Mouse (Mus musculus) left cerebral cortex, postnatal 10 days (tissue): ENCODE measurements around the gene Olfr281. TPM values are rescaled to one million over a fixed set of nuclear protein-coding genes. Genes with fewer than 3 reads are reported as not detected.
A peak's percentile ranks its signal among the peaks of the same experiment; 100 is the strongest.

ENCODE experiments used
- DNase-seq, 2 experiments: peaks; one replicate each; pipeline ENCODE4 v3.0.0; 2021 to 2022; ENCODE audit warnings: low spot score in 2 of 2, mixed read lengths in 1 of 2; ENCODE audit errors: extremely low spot score in 1 of 2
- intact Hi-C: fragments of 180-260 bp; cut with DNase I; formaldehyde crosslinking; loops from one replicate; pipeline ENCODE4 v1.15.1; 2025
- total RNA-seq, 2 experiments: library from RNA; stranded (reverse); gene quantifications; 2 replicates each; pipeline ENCODE4 v1.2.3; 2021

The Olfr281 gene
- total RNA-seq, 2 experiments from 2014 or later = not detected

DNA sequence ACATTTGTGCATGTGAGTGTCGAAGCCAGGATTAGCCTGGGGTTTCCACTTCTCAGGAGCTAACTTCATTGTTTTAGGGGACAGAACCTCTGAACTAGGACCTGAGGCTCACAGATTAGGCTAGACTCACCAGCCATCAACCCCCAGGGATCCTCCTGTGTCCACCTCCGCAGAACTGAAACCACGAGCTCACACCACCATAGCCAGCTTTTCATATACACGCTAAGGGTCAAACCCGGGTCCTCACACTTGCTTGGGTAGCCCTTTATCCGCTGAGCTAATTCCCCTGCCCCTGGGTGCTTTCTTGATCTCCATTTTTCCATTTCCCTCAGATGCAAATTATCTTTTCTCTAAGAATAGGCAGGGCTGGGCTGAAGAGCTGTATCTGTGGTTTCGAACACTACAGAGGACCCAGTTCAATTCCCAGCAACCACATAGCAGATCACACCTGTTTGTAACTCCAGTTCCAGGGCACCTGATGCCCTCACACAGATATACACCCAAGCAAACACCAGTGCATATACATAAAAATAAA lies 27.2 kb downstream of the Olfr281 start:
- no peak for DNase-seq
- intact Hi-C loops = no loop called here

DNA sequence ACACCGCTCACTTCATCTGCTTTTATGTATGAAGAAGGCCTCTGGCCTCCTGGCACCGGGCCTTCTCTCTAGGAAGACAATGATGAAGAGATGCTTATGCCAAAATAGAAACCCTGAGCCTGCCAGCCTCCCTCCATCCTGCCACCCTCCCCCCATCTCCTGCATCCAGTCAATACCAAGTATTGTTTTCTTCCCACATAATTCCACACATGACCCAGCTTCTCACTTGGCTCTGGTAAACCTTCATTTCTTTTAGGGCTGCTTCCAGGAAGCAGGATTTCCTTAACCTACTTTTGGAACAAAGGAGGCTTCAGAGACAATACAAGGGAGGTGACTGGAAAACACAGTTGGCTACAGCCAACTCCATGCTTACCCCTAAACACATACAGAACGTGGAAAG lies 30.3 kb downstream of the Olfr281 start, which contains the start of gene Lalba:
Gene Lalba (minus strand): TSS at position 21 of the 400 bp plus-strand sequence.
- intact Hi-C loops = no loop called here
- DNase-seq = no peak

DNA sequence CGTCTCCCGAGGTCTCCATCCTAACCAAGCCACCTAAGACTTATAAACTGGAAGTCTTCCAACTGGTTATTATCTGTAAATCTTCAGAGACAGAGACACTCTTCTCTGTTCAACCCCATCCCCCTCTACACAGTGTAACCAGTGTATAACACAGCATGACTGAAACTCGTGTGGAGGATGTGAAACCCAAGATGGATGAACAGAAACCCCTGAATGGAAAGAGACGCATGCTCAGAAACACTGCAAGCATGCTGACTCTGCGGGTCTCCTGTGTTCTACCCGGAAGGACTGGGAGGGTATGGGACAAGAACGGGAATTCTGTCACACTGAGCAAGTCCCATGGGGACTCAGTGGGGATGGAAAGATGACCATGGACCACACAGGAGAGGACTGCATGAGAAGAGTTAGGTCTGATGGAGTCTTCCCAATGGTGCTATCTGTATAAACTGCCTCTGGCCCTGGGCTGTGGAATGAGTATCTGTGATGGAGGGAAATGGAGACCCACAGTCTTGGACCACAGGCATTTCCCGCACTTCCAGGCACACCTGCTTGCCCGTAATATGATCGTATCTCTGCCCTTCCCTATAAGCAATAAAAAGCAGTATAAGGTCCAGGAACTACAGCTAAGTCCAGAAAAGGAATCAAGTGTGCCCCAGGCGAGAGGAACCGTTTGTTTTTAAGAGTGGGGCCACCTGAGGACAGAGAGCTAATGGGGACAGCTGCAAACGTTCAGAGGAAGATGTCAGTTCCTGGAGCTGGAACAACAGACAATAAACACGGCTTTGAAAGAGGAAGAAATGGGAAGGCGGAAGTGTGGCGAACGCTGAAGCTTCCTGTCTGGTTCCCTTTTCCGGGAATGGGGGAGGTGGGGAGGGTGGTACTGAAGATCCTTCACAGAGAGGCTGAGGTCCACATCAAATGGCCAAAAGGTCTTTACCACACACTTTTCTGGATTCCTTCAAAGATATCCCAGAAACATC lies 31.8 kb downstream of the Olfr281 start:
- DNase-seq = peak; percentile 18 to 45
- intact Hi-C loops = no loop called here

DNA sequence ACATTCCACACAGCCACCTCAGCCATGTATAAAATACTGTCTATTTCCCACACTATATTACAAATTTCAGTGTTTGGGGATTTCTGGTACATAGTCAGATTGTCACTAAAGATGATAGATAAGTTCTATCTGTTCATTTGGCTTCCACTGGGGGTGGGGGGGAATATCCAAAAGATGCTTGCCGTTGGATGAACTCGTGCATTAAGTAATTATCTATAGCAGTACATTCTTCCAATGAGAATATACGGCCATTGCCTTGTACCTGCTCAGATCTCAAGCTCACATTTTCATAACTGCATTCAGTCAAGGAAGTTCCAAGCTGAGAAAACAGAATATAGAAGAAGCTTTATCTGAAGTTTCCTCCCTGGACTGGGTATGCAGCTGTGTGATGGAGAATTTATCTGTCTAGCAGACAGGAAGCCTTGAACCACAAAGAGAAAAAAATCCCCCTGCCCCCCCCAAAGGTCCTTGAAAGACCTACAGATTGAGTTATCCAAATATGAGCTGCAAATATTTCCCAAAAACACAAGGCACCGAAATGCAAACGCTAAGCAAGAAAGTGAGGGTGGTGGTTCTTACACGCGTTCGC lies 34.1 kb downstream of the Olfr281 start:
- DNase-seq = no peak
- intact Hi-C loops = no loop called here

DNA sequence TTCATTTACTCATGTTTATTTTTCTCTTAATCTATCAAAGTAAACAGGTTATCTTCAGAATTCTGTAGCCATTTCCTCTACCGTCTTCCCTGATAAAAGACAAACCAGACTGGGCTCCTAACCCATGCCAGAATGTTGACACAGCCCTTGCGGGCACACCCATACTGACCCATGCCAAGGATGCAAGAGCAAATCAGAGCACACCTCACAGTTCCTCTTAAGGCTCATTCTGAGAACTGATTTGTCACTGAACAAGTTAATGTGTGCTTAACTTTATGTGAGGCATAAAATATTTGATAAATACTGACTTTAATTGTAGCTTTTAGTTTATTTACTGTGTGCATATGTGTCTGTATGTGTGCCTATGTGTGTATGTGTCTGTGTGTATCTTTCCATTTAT lies 38.9 kb downstream of the Olfr281 start:
- no peak for DNase-seq
- intact Hi-C loops = no loop called here

DNA sequence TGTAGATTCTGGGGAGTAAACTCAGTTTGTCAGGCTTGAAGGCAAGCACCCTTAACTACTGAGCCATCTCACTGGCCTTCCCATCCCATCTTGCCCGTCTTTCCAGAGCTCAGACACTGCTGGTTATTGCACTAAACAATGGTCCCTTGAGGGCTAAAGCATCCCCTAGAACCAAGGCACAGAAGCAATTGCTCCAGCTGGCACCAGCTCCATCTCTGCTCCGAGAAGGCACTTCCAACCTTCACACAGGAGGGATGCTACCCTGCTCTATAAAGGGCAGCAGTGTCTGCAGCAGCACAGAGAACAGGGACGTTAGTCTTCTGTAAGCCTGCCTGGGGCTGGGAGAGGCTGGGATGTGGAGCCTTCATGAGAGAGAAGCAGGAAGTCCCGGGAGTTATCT lies 39.7 kb downstream of the Olfr281 start, which contains the start of gene Olfr279:
Gene Olfr279 (plus strand): TSS at position 301 of the 400 bp plus-strand sequence.
- intact Hi-C loops = no loop called here
- no peak for DNase-seq

DNA sequence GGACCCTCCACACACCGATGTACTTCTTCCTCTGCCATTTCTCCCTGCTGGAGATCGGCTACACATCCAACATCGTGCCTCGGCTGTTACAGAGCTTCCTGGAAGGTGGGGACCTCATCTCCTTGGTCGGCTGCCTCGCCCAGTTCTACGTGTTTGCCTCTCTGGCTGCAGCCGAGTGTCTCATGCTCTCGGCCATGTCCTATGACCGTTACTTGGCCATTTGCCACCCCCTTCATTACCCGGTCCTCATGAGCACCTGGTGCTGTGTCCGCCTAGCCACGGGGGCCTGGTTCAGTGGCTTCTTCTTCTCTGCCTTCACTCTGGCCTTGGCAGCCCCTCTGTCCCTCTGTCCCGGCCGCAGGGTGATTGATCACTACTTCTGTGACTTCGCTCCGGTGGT lies 45.2 kb downstream of the Olfr281 start:
- intact Hi-C loops = no loop called here
- DNase-seq = no peak

DNA sequence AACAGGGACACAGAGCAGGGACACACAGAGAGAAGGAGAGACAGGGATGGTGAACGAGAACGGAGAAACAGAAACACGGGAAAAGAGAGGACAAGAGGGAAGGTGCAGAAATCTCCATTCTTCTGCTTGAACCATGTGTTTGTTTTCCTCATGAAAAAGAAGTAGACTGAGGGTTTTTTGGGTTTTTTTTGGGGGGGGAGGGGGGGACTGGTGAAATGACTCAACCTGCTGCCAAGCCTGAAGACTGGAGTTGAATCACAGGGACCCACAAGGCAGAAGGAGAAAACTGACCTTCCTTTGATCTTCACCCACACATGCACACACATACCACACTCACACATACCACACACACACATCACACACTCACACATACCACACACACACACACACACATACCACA lies 50.9 kb downstream of the Olfr281 start:
- no peak for DNase-seq
- intact Hi-C loops = loop anchor here (10.0 kb wide), 1 partner anchor 319 kb away; no protein-coding TSS in a partner anchor

DNA sequence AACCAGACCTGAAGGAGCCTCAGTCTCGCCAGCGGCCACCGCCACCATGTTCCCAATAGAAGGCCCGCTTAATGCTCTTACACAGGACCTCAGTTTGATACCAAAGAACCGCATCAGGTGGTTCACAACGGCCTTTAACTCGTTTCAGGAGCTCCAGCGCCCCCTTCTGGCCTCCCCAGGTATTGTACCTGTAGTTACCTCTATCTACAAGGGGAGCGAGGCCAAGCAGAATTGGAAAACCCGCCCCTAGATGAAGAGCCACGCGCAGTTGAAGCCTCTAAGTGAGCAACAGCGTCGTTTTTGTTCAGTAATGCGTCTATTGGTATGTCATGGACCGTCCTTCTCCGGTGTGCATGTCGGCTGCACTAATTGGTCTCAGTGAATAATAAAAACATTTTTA lies 52.1 kb downstream of the Olfr281 start:
- peak; percentile 49 to 78 for DNase-seq
- intact Hi-C loops = loop anchor here (10.0 kb wide), 1 partner anchor 320 kb away; no protein-coding TSS in a partner anchor

DNA sequence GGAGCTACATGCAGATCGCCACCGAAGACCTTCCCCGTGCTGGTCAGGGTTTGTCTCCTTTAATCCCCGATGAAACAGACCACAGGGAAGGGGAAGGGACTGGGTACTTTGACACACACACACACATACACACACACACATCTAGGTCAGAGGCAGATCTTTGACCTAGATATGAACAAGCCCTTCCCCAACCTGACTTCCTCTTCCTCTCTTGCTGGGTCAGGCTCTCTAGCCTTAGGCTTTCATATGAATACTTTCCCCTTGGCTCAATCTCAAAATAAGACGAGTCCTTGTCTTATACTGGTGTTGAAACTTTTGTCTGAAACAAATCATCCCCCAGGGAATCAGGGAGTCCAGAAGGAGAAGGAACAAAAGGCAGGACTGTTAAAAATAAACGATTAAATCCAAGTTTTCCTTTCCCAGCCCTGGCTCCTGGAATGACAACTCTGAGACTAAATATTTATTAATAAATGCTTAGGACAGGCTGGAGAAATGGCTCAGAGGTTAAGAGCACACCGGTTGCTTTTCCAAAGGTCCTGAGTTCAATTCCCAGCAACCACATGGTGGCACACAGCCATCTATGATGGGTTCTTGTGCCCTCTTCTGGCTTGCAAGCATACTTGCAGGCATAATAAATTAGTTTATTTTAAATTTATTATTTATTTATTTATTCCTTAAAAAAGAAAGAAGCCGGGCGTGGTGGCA lies 54.0 kb downstream of the Olfr281 start:
- intact Hi-C loops = loop anchor here (10.0 kb wide), 1 partner anchor 322 kb away; no protein-coding TSS in a partner anchor

DNA sequence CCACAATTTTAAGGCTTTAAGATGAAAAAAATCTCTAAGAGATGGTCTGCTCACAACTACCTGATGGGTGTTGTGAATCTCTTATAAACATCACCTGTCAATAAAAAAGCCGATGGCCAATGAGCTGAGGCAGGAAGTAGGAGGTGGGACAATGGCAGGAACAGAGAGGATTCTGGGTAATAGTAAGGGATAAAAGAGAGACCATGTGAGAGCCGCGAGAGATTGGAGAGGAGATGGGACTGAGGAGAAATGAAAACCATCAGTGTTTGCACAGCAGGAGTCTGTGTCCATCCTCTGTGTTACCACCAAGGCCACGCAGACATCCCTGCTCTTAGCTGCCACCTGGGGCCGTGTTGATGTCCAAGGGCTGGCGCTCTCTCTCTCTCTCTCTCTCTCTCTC lies 54.9 kb downstream of the Olfr281 start:
- DNase-seq = no peak

More for the DNA sequence above, 54.0 kb downstream of the Olfr281 start:
- DNase-seq = no peak

DNA sequence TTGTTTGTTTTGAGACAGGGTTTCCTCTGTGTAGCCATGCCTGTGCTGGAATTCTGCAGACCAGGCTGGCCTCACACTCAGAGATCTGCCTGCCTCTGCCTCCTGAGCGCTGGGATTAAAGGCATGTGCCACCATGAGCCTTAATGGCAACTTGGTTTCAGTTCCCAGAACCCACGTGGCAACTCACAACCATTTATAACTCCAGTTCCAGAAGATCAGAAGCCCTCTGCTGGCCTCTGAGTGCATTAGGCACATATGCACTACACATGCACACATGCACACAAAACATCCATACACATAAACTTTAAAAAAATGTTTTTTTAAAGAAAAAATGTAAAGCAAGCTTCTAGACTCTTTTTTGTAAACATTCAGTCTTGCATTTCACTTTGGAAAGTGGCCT lies 57.0 kb downstream of the Olfr281 start:
- intact Hi-C loops = loop anchor here (10.0 kb wide), 1 partner anchor 325 kb away; no protein-coding TSS in a partner anchor

More for the DNA sequence above, 54.9 kb downstream of the Olfr281 start:
- intact Hi-C loops = loop anchor here (10.0 kb wide), 1 partner anchor 323 kb away; no protein-coding TSS in a partner anchor

More for the DNA sequence above, 57.0 kb downstream of the Olfr281 start:
- no peak for DNase-seq

Other genes starting within 250 kb of the Olfr281 start
- gene Gm44579, start 231.6 kb upstream of the Olfr281 start, total RNA-seq = not detected
- gene Olfr287, start 231.5 kb upstream of the Olfr281 start, total RNA-seq = 1 to 10 TPM in 1 of 2 experiments, not detected in 1; 1.6 TPM
- not detected for gene Olfr286, start 218.1 kb upstream of the Olfr281 start, total RNA-seq
- not detected for gene H1fnt, start 195.3 kb upstream of the Olfr281 start, total RNA-seq
- 1 to 10 TPM; 8.7 to 8.9 TPM for gene Zfp641, start 156.4 kb upstream of the Olfr281 start, total RNA-seq
- gene Olfr285, start 135.2 kb upstream of the Olfr281 start, total RNA-seq = not detected
- gene Olfr284, start 111.6 kb upstream of the Olfr281 start, total RNA-seq = not detected
- not detected for gene Olfr283, start 71.6 kb upstream of the Olfr281 start, total RNA-seq
- gene Olfr282, start 21.4 kb upstream of the Olfr281 start, total RNA-seq = not detected
- not detected for gene OR5BS1P, start 17.3 kb downstream of the Olfr281 start, total RNA-seq
- not detected for gene Lalba, start 30.1 kb downstream of the Olfr281 start, total RNA-seq
- not detected for gene Olfr279, start 39.8 kb downstream of the Olfr281 start, total RNA-seq
- 10 to 100 TPM; 62.2 to 64.0 TPM for gene Kansl2, start 81.7 kb downstream of the Olfr281 start, total RNA-seq
- gene Ccnt1, start 118.3 kb downstream of the Olfr281 start, total RNA-seq = 10 to 100 TPM; 42.0 to 50.2 TPM
- not detected for gene 4930415O20Rik, start 118.4 kb downstream of the Olfr281 start, total RNA-seq
- gene Adcy6, start 157.5 kb downstream of the Olfr281 start, total RNA-seq = 10 to 100 TPM; 37.1 to 38.1 TPM
- 100 to 1,000 TPM; 173 to 185 TPM for gene Cacnb3, start 178.3 kb downstream of the Olfr281 start, total RNA-seq
- 10 to 100 TPM; 55.8 to 58.2 TPM for gene Ddx23, start 210.3 kb downstream of the Olfr281 start, total RNA-seq
- gene Rnd1, start 224.9 kb downstream of the Olfr281 start, total RNA-seq = 10 to 100 TPM; 68.6 to 70.1 TPM